Mouse (Mus musculus) lung, embryonic 16.5 days (tissue): ENCODE measurements at regions not wholly inside any gene's neighbourhood (a gene's known extent, or its start where the extent isn't known, plus 50 kb on each side); places are given as distances from the start of the nearest gene placed in this dataset.
"Not testable (repeated sequence)": the region's sequence is repeated elsewhere in the genome, so short reads cannot be mapped to it uniquely, and the experiment has no call there.

ENCODE experiments used
- ATAC-seq: fragments of 200-750 bp; cut with Nextera tagmentation; 2 replicates; pipeline ENCODE4 v1.8.0; 2017; ENCODE audit warnings: low read depth, mild to moderate bottlenecking, moderate library complexity
- H3K27ac ChIP-seq: fragments of 300-500 bp; sonication (generic); 2 replicates; pipeline ENCODE4 v1.5.1; 2014; ENCODE audit warnings: mild to moderate bottlenecking, control low read depth, low read length
- H3K27me3 ChIP-seq: fragments of 300-500 bp; sonication (generic); 2 replicates; pipeline ENCODE4 v1.6.1; 2014; ENCODE audit warnings: low read depth, low read length, mixed read lengths; ENCODE audit not compliant: control insufficient read depth, insufficient read depth
- H3K36me3 ChIP-seq: fragments of 300-500 bp; sonication (generic); 2 replicates; pipeline ENCODE4 v1.6.1; 2014; ENCODE audit warnings: low read length; ENCODE audit not compliant: control insufficient read depth, insufficient read depth
- H3K4me1 ChIP-seq: fragments of 300-500 bp; sonication (generic); replicated peaks from 2 replicates; pipeline ENCODE4 v1.6.1; 2014; ENCODE audit warnings: low read length, mixed read lengths; ENCODE audit not compliant: control insufficient read depth, insufficient read depth
- H3K4me2 ChIP-seq: fragments of 300-500 bp; sonication (generic); 2 replicates; pipeline ENCODE4 v1.6.1; 2014; ENCODE audit warnings: low read depth, low read length, control low read depth
- H3K4me3 ChIP-seq: fragments of 300-500 bp; sonication (generic); 2 replicates; pipeline ENCODE4 v1.5.1; 2014; ENCODE audit warnings: mild to moderate bottlenecking, low read length, control low read depth
- H3K9ac ChIP-seq: fragments of 300-500 bp; sonication (generic); 2 replicates; pipeline ENCODE4 v1.6.1; 2014; ENCODE audit warnings: low read length, control low read depth
- H3K9me3 ChIP-seq: fragments of 300-500 bp; sonication (generic); 2 replicates; pipeline ENCODE4 v1.6.1; 2016; ENCODE audit warnings: low read length; ENCODE audit not compliant: control insufficient read depth
- WGBS: fragments of 180-500 bp; shearing (Covaris S2); extraction: QIAGEN DNeasy Blood & Tissue Kit; methylation state at CpG from one replicate; pipeline ENCODE4 v1.1.7; 2014; 5-methylcytosine and 5-hydroxymethylcytosine counted together

GRCm38 (mm10) chr13:50906431-50906830 is 194.2 kb upstream of the Spin1 start:
- H3K27ac ChIP-seq, H3K9ac ChIP-seq, ATAC-seq, H3K4me3 ChIP-seq, H3K4me1 ChIP-seq, H3K4me2 ChIP-seq, H3K36me3 ChIP-seq, H3K9me3 ChIP-seq, H3K27me3 ChIP-seq: not testable (repeated sequence)
- WGBS, result 75% methylated on average over 6 of the region's 6 CpGs

GRCm38 (mm10) chr13:50906910-50907309 is 193.8 kb upstream of the Spin1 start:
- Histone ChIP-seq H3K36me3 (no peaks in the 10 kb centered on the region), H3K27me3 (no peaks in the 10 kb centered on the region), H3K4me2 (no peak overlapping the region), H3K9ac (no peak overlapping the region), H3K27ac (no peak overlapping the region), H3K9me3 (no peaks in the 10 kb centered on the region), H3K4me1 (no peaks in the 10 kb centered on the region), H3K4me3 (no peak overlapping the region)
- ATAC-seq, result no peak
- 83% methylated on average over 1 of the region's 1 CpGs for WGBS

GRCm38 (mm10) chr13:50912776-50913175 is 187.9 kb upstream of the Spin1 start:
- H3K9ac ChIP-seq, H3K4me3 ChIP-seq, H3K27ac ChIP-seq, H3K9me3 ChIP-seq, H3K4me1 ChIP-seq, H3K36me3 ChIP-seq, H3K4me2 ChIP-seq, H3K27me3 ChIP-seq, ATAC-seq: not testable (repeated sequence)
- 52% methylated on average over 2 of the region's 2 CpGs for WGBS

GRCm38 (mm10) chr13:50934017-50934416 is 166.7 kb upstream of the Spin1 start:
- H3K36me3 ChIP-seq, ATAC-seq, H3K4me1 ChIP-seq, H3K4me3 ChIP-seq, H3K27ac ChIP-seq, H3K4me2 ChIP-seq, H3K9me3 ChIP-seq, H3K27me3 ChIP-seq, H3K9ac ChIP-seq: not testable (repeated sequence)
- 69% methylated on average over 3 of the region's 3 CpGs for WGBS

- no peaks in the 10 kb centered on the region for H3K4me1 ChIP-seq
- 63% methylated on average over 3 of the region's 3 CpGs for WGBS
- no peaks in the 10 kb centered on the region for H3K36me3 ChIP-seq
- no peaks in the 10 kb centered on the region for H3K9me3 ChIP-seq
- no peak for ATAC-seq
- no peak overlapping the region for H3K4me2 ChIP-seq
- H3K9ac ChIP-seq, result no peak overlapping the region
- no peaks in the 10 kb centered on the region for H3K27me3 ChIP-seq
- H3K27ac ChIP-seq, result no peak overlapping the region
- H3K4me3 ChIP-seq, result no peak overlapping the region
Observed at GRCm38 (mm10) chr13:50942561-50942960, 158.1 kb upstream of the Spin1 start.

GRCm38 (mm10) chr13:50949545-50950226 is 151.0 kb upstream of the Spin1 start:
- Histone ChIP-seq H3K9me3 (no peaks in the 10 kb centered on the region), H3K27ac (no peak overlapping the region), H3K36me3 (no peaks in the 10 kb centered on the region), H3K9ac (no peak overlapping the region), H3K27me3 (no peaks in the 10 kb centered on the region), H3K4me2 (no peak overlapping the region), H3K4me1 (no peaks in the 10 kb centered on the region), H3K4me3 (no peak overlapping the region)
- 35% methylated on average over 6 of the region's 6 CpGs for WGBS
- ATAC-seq, result no peak

GRCm38 (mm10) chr13:50954671-50955070 is 146.0 kb upstream of the Spin1 start:
- Histone ChIP-seq H3K9ac (no peak overlapping the region), H3K4me2 (no peak overlapping the region), H3K27me3 (no peaks in the 10 kb centered on the region), H3K4me1 (no peaks in the 10 kb centered on the region), H3K4me3 (no peak overlapping the region), H3K9me3 (no peaks in the 10 kb centered on the region), H3K36me3 (no peaks in the 10 kb centered on the region), H3K27ac (no peak overlapping the region)
- WGBS, result 87% methylated on average over 6 of the region's 6 CpGs
- no peak for ATAC-seq

- no peak for ATAC-seq
- 42% methylated on average over 20 of the region's 20 CpGs for WGBS
- H3K4me3 ChIP-seq, result peak overlapping the region; percentile 13; the same call in 1 of the 2 replicates
Observed at GRCm38 (mm10) chr13:50958051-50958883, 142.4 kb upstream of the Spin1 start.

GRCm38 (mm10) chr13:50960909-50961308 is 139.8 kb upstream of the Spin1 start:
- Histone ChIP-seq H3K4me3 (no peak overlapping the region), H3K27ac (no peak overlapping the region), H3K36me3 (no peaks in the 10 kb centered on the region), H3K27me3 (no peaks in the 10 kb centered on the region), H3K4me1 (no peaks in the 10 kb centered on the region), H3K4me2 (no peak overlapping the region), H3K9me3 (no peaks in the 10 kb centered on the region; the same call in 1 of the 2 replicates), H3K9ac (no peak overlapping the region)
- no peak for ATAC-seq
- 80% methylated on average over 12 of the region's 12 CpGs for WGBS

More at GRCm38 (mm10) chr13:50958051-50958883, 142.4 kb upstream of the Spin1 start:
- Histone ChIP-seq H3K9me3 (no peaks in the 10 kb centered on the region), H3K9ac (no peak overlapping the region), H3K27ac (no peak overlapping the region), H3K27me3 (no peaks in the 10 kb centered on the region), H3K4me2 (peak overlapping the region; percentile 41), H3K36me3 (no peaks in the 10 kb centered on the region), H3K4me1 (no peaks in the 10 kb centered on the region)
